Mouse (Mus musculus) kidney, postnatal 10 days (tissue): ENCODE measurements around the gene Faap100.
"Not testable (repeated sequence)": the region's sequence is repeated elsewhere in the genome, so short reads cannot be mapped to it uniquely, and the experiment has no call there.

Source experiments
- DNase-seq: peaks from one replicate; pipeline ENCODE4 v3.0.0; 2021; ENCODE audit warnings: mixed read lengths

Gene Faap100

GRCm38 (mm10) chr11:120375324-120375723 lies 3.2 kb downstream of the Faap100 start:
- no peak for DNase-seq

GRCm38 (mm10) chr11:120373820-120374586 lies 4.6 kb downstream of the Faap100 start:
- DNase-seq = peak; percentile 52

- DNase-seq = peak; percentile 12
These were observed 5.5 kb downstream of the Faap100 start for GRCm38 (mm10) chr11:120373025-120373424.

- DNase-seq = peak; percentile 85
These were observed 8.9 kb downstream of the Faap100 start for GRCm38 (mm10) chr11:120369656-120370055.

- DNase-seq = no peak
These were observed 12.0 kb downstream of the Faap100 start for GRCm38 (mm10) chr11:120366443-120367027.

GRCm38 (mm10) chr11:120362891-120363290 lies 15.7 kb downstream of the Faap100 start:
- no peak for DNase-seq

- no peak for DNase-seq
These were observed 17.3 kb downstream of the Faap100 start, which contains the start of gene Fscn2 for GRCm38 (mm10) chr11:120361295-120361694. TSS of gene Fscn2 (plus strand) at chr11:120361534.

- no peak for DNase-seq
These were observed 17.8 kb downstream of the Faap100 start for GRCm38 (mm10) chr11:120360755-120361154.

GRCm38 (mm10) chr11:120360062-120360461 lies 18.5 kb downstream of the Faap100 start:
- DNase-seq = peak; percentile 85

GRCm38 (mm10) chr11:120359391-120359790 lies 19.2 kb downstream of the Faap100 start:
- no peak for DNase-seq

- peak; percentile 90 for DNase-seq
These were observed 20.7 kb downstream of the Faap100 start for GRCm38 (mm10) chr11:120357791-120358401.

- DNase-seq = no peak
These were observed 21.7 kb downstream of the Faap100 start for GRCm38 (mm10) chr11:120356900-120357299.

- no peak for DNase-seq
These were observed 22.2 kb downstream of the Faap100 start for GRCm38 (mm10) chr11:120356319-120356840.

- DNase-seq = peak; percentile 50
These were observed 23.1 kb downstream of the Faap100 start for GRCm38 (mm10) chr11:120355277-120356039.

GRCm38 (mm10) chr11:120354304-120355276 lies 24.0 kb downstream of the Faap100 start:
- peak; percentile 15 for DNase-seq

- DNase-seq = peak; percentile 92
These were observed 24.9 kb downstream of the Faap100 start for GRCm38 (mm10) chr11:120353500-120354303.

GRCm38 (mm10) chr11:120352571-120353290 lies 25.8 kb downstream of the Faap100 start:
- DNase-seq = peak; percentile 78

- not testable (repeated sequence) for DNase-seq
These were observed 26.5 kb downstream of the Faap100 start for GRCm38 (mm10) chr11:120352093-120352350.

- DNase-seq = peak; percentile 40
These were observed 27.1 kb downstream of the Faap100 start for GRCm38 (mm10) chr11:120351250-120352092.
